Mouse (Mus musculus) ZHBTc4 (cell line): ENCODE results near the gene Fam19a3.

ENCODE experiments used
- DNase-seq: peaks from one replicate; pipeline ENCODE4 v3.0.0-alpha.2; 2011; ENCODE audit warnings: low read depth, low spot score

Fam19a3 gene

DNA sequence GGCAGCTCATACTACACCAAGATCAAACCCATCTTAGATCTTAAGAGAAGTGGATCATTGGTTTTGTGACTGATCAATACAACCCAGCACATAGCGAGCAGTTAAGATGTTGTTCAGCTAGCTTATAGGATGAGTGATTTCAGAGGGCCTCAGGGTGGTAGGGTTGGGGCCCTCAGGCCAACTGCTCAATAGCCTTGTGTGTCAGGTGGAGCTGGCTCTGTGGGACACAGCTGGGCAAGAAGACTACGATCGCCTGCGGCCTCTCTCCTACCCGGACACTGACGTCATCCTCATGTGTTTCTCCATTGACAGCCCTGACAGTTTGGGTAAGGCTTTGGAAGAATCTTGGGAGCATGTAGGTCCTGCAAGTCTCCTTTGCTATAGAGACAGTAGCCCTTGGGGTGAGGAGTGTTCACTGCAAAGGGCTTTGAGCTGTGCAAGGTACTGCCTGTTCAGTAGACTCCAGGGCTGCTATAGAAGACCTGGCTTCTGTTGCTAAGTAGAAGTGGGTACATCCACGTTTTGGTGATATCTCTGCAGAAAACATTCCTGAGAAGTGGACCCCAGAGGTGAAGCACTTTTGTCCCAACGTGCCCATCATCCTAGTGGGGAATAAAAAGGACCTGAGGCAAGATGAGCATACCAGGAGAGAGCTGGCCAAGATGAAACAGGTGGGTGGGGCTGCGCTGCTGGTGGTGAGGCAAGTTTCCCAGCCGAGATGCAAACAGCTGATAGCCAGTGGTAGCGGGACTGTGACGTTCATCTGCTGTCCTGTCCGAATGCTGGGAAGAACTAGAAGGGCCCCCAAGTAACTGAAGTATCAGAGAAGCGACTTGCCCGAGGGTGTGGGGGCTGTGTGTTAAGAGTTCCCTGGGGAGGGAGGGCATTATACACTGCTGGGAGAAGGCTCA lies 11.0 kb upstream of the Fam19a3 start:
- DNase-seq, result no peak

DNA sequence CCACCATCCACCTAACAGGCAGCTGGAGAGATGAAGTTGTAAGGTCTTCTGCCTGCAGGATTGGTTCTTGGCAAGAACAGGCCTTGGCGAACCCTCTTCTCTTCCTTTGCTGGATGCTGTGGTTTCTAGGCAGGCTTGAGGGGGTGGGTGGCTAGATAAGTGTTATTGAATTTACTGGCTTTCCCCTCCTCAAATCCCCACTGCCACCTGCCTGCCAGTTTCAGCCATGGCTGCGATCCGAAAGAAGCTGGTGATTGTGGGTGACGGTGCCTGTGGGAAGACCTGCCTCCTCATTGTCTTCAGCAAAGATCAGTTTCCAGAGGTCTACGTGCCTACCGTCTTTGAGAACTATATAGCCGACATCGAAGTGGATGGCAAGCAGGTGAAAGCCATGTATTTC lies 10.0 kb upstream of the Fam19a3 start:
- DNase-seq, result no peak

DNA sequence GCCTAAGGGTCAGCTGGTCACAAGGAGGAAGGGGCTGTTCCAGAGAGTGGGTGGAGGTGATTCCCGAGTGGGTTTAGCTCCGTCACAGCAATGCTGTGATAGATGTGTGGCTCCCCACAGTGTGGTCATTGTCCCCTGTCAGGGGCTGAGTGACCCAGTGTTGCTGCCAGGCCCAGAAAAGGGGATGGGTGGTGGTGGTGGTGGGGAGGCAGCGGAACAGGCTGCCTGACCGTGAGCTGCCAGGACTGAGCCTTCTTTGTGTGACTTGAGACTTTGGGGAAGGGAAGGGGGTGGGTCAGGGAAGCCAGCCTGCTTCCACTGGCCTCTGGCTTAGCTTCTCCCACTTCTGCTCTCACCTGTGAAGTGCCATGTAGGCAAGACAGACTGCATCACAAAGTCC lies 9.4 kb upstream of the Fam19a3 start:
- no peak for DNase-seq

DNA sequence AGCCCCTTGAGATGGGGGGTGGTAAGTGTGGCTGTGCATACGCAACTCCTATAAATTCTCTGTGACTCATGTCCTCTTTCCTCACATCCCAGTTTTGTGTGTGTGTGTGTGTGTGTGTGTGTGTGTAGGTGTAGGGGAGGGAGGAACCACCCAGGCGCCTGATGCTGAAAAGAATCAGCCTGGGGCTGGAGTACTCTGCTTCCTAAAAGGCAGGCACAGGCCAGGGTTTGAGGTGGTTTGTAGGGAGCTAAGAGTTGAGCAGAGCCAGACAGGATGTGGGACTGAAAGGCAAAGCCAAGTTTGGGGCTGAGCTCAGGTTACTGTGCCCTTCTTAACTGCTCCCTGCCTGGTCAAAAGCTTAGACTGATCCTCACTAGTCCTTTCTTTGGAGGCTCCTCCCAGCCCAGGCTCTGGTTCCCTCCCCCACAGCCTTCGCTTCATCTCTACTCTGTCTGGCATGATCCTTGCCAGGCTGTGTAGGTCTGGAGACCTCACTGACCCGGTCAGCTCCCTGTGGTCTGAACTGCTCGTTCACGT lies 8.8 kb upstream of the Fam19a3 start:
- DNase-seq, result peak; percentile 62

DNA sequence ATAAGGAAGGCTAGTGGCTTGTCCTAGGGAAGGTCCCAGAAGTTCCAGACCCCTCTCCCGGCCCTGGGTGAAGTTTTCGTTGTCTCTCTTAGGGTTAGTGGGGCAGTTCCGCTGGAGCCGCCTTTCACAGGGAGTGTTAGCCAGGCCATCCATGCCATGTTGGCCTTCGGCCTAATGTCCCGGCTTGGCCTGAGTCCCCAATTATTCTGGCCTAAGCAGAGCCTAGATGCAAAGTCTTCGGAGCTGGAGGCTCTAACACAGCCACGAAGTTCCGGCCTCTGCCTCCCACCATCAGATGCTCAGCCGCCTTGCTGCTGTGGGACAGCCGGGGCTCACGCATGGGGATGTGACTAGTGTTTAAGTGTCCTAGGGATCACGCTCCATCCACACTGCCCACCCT lies 8.2 kb upstream of the Fam19a3 start:
- no peak for DNase-seq

DNA sequence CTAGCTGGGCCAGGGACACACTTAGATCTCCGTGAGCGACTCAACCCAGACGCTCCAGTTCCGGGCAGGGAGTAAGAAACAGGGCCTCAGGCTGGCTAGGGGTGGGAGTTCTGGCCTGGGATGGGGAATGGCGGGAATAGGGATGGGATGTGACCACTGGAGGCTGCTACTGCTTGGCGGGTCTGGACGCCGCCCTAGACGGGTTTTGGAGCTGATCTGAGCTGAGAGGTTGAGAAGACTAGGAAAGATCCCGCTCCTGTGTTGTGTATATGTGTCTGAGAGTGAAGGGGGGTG lies 7.6 kb upstream of the Fam19a3 start:
- peak; percentile 59 for DNase-seq

DNA sequence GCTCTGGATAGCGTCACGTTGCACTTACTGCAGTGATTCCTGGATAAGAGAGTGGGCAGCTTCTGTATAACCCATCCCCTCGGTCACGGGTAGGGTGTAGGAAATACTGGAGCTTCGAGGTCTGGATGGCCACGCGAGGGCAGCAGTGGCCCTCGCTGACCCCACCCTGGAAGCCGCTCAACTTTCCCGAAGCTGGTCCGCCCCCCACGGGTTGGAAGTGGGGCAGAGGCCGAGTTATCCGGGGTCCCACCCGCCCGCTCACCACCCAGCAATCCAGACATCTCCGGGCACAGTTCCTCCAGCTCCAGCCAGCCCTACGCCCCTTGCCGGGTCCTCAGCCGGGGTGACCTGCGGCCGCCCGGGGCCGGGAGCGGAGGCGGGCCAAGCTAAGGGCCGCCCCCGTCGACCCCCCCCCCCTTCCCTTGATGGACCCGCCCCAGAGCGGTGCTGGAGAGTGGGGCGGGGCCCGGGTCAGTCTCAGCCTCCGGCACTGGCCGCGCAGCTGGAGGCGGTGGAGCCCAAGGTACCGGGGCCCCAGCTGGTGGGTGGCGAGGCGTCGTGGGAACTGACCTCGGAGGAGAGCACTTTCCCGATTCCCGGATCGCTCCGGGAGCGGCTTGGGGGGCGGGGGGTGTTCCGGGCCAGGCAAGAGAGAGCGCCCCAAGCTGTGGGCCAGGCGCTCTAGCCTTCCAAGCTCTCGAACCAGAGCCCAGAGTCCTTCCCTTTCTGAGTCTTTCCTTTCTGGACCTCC lies 7.1 kb upstream of the Fam19a3 start:
- DNase-seq, result peak; percentile 72

DNA sequence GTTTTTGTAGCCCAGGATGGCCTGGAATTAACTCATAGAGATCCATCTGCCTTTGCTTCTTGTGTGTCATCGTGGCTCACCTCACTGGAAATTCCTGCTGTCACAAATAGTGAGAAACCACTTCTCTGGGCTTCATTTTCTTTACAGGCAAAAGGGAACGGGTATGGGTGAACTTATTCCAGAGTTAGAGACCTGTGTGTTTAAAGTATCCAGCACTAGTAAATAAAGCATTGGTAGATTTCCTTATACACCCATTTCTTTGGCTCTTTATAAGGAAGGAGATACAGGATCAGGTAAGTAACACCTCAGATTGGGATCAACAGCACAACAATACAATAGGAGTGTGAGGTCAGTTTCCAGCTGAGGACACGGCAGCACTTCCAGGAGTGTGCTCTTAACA lies 6.4 kb upstream of the Fam19a3 start, which contains the start of gene Rhoc:
Rhoc (plus strand) TSS at position 301 of the 400 bp plus-strand sequence.
- DNase-seq, result no peak

DNA sequence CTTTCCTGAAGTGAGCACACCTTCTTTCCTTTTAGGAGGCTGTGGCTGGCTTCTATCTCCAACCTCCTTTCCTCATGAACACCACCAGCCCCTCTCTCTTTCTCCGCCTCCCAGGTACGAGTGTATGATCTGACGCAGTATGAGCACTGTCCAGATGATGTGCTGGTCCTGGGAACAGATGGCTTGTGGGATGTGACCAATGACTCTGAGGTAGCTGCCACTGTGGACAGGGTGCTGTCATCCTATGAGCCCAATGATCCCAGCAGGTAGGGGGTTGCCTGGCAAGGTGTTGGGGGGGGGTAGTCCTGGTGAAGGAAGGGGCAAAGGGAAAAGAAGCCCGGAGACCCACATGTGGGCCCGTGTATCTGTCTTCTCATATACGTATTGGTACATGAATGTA lies 3.6 kb upstream of the Fam19a3 start:
- DNase-seq, result no peak

DNA sequence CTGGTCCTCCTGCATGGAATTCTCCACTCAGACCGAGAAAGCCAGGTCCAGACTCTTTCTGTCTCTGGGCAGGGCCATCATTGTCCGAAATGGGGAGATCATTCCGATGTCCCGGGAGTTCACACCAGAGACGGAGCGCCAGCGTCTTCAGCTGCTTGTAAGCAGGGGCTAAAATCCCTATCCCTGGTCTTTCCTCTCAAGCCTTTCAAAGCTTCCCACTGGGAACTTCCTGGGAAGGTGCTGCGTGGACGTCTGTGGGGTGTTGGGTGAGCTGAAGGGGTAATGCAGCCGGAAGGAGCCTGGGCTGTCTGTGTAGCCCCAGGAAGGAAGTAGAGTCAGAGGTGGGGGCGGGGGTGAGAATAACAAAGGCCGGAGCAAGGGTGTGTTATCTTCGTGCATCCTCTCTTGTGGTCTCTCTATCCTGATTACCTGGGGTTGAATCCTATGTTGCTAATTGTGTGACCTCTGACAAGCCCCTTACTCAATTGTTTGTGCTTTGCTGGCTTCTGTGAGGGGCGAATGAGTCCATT lies 2.4 kb upstream of the Fam19a3 start:
- DNase-seq, result no peak

DNA sequence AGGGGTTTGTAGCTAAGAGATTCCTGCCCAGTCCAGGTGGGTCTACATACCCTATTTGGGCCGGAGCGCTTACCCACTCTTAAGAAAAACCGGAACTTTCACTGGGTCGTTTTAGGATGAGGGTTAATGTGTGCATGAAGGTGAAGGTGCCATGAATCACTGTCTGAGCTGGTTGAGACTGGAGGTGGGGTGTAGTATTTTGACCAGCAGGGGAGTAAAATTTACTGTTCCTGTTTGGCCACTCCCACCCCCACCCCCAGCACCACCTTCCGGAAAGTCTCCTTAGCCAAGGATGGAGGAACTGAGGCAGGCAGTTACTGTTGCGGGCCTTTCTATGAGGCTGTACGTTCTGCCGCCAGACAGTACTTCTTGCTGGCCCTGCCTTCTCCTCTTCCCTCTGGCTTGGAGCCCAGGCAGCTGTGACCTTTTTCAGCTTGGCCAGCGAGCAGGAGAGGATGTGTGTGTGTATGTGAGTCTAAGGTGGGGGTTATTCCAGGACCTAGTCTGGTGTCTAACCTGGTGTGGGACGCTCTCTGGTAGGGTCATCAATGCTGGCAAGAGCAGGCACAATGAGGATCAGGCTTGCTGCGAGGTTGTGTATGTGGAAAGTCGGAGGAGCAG lies 531 bp upstream of the Fam19a3 start:
- peak; percentile 78 for DNase-seq

DNA sequence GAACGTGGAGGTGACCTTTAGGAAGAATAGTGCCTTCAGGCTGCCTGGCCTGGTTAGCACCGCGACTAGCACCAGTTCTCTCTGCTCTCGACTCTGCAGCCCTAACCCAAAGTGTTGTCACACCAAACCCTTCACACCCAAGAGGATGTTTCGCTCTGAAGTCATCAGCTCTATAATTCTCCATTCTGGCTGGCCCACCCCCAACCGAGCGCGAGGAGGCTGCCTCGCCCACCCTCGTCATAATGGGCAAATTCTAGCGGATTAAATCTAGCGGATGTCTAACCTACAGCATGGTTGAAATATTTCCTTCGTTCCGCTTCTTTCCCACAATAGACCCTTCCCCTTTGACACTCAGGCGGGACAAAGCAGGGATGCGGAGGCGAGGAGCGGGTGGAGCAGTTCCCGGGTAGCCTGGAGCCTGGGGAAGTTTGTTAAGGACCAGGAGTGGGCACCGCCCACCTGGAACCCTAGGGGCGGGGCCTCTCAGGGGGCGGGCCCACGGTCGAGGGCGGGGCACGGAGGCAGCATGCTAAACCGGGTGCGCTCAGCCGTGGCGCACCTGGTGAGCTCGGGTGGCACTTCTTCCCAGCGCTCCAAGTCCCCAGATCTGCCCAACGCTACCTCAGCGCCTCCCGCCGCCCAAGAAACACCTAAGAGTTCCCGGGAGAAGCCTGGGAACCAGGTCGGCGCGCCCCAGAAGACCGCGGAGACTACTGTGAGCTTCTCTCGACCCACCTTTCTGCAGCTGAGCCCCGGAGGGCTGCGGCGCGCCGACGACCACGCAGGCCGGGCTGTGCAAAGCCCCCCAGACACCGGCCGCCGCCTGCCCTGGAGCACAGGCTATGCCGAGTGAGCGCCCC lies 849 bp downstream of the Fam19a3 start, which contains the start of gene Ppm1j:
Ppm1j (plus strand) TSS at position 496 of the 860 bp plus-strand sequence.
- peak; percentile 96 for DNase-seq

DNA sequence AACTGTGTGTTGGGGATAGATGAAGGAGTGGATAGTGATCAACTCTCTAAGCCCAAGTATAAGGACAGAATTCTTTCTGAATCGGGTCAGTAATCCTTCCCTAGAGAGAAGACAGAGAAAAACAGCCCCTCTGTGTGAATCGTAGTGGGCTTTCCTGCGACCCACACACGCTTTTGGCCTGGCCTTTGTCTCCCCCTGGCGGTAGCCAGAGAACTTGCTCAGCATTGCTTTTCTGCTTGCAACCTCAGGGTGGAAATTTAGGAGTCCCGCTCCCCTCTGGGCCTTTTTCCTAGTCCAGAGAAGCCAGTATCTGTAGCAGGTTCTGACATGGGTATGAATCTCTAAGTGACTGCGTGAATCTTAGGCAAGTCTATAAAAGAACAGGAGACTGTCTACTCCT lies 1.7 kb downstream of the Fam19a3 start:
- peak; percentile 80 for DNase-seq

DNA sequence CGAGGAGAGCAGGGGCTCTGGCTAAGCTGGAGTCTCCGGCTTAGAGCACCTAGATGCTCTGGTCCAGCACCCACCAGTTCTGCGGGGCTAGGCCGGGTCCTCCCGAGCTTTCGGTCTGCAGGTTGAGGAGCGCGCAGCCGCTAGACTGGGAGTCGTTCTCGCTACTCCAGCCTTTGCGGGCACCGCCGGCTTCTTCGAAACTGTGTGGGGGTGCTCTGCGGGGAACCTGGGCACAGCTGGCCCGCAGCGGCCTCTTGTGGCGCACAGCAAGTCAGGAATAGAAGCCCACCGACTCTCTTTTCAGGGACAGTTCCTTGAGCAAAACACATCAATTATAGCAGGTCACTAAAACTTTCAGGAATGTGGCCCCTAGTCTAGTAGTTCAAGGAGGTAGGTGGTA lies 4.3 kb downstream of the Fam19a3 start:
- peak; percentile 50 for DNase-seq

DNA sequence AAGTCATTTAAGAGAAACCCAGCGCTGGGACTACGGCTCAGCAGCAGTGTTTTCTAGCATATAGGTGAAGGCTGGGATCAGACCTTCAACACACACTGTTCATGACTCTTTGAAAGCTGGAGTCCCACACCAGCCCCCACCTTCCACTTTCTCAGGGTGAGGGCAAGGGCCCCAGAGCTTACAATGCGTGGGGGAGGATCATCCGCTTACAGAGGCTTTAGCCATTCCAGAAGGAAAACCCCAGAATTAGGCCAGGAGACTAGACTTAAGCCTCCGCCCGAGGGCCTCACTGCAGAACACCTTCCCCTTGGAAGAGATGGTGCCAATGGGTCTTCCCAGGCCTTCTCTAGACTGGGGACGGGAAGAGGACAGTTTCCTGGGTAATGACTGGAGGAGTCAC lies 8.3 kb downstream of the Fam19a3 start:
- DNase-seq, result no peak

DNA sequence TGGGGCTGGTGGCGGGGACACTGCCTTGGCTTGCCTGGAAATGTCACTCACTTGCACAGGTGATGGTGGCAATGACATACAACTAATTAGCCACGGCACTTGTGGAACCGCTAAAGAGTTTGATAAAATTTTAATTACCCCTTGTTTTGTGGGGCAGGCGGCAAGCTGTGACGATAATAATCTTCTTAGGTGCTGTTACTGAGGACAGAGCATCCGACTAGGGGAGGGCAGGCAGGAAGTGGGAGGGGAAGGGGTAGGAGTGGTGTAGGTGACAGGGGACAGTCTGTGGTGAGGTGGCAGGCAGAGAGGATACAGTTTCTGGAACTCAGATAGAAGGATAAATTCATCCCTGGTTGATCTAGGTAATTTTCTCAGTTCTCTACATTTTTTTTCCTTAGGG lies 10.2 kb downstream of the Fam19a3 start:
- DNase-seq, result no peak

DNA sequence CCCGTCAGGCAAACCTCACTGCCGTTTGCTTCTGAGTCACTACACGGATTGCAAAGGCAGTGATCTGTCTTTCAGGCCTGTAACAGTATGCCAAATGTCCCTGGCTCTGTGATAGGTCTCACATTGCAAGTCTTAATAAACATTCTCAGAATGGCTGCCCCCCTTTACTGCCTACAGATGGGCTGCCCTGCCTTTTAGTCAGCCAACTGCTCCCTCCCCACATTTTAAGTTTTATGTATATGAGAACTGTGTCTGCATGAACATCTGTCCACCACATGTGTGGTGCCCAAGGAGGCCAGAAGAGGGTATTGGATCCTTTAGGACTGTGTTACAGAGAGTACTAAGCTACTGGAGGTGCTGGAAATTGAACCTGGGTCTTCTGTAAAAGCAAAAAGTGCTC lies 10.7 kb downstream of the Fam19a3 start:
- DNase-seq, result no peak

DNA sequence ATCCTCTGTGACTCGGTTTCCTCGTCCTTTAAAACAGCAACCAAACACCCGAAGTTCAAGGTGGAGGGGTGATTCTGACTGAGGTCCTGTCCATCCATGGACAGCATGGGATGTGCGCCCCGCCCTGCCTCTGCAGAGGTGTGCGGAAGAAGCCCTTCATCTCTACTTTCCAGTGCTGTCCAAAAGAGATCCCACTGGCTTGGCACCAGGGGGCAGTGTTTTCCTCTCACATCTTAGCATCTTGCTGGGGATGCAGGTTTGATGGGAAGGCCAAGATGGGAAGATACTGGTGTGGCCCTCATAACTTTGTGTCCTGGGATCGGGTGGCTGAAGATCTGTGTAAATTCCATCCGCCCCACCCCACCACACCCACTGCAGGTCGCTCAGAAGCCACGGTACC lies 11.6 kb downstream of the Fam19a3 start:
- DNase-seq, result peak; percentile 82

DNA sequence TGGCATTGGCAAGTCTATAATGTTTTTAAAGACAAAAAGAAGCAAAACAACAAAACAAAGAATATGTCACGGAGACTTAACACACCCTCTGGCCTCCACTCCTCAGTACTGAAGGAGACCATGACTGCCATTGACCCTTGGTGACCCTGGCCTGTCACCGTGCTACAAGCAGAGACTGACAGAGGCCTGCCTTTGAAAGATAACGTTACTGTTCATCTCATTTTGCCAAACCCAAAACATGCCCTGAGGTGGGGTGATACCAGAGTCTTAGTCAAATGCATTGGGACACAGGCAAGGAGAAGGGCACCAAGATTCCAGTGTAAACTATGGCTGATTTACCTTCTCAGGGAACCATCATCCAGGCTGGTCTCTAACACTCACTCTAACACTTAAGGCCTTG lies 12.5 kb downstream of the Fam19a3 start:
- no peak for DNase-seq

DNA sequence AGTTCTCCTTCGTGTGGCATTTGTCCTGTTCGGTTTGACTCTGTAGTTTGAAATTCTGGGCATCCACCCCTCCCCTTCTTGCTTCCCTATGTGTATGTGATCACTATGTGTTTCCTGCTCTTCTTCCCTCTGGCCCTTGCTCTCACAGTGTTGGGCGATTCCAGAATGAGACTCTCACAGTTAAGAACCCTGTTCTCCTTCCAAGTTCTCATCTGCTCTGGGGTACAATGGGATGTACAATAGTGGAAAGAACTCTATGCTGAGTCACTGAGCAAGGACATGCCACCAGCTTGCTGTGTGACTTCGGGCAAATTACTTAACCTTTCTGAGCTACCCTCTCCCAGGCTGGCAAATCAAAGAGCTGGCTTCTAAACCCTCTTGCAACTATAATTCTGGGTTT lies 13.9 kb downstream of the Fam19a3 start:
- no peak for DNase-seq

DNA sequence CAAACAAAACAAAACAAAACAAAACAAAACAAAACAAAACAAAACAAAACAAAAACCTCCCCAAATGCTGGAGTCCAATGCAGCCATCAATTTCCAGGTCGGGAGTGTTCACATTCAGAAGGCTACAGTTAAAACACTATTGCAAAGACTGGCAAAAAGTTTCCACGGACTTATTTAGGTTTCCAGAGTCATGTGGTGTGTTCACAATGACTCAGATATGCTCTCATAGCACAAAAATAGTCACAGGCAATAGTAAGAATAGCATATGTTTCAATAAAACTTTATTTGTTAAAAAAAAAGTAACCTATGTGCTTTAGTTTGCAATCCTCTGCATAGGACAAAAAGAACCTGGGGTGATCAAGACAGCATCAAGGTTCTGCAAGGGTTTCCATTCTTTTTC lies 14.5 kb downstream of the Fam19a3 start:
- DNase-seq, result no peak
